Mouse (Mus musculus): Measurements from ENCODE around the gene Wrap53. TPM values are rescaled to one million over a fixed set of nuclear protein-coding genes. Genes with fewer than 3 reads are reported as not detected.

Gene Wrap53
- total RNA-seq, 2 experiments from 2014 or later = 3.2 to 3.4 TPM

DNA sequence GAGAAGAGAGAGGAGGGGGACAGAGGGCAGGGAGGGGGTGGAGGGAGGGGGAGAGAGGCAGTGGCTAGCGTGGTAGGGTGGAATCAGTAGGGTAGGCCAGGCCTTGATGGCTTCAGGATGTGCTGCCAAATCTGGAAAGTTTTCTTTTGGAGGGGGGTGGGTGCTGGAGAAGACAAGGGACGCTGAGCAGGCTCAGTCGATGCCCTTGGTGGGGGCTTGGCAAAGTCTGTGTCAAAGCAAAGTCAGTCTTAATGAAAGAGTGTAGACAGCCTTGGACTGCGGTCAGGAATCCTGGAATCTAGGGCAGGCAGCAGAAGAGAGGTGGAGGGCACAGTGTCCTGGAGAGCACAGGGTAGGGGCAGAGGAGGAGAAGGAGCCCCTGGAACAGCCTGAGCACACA, 30.8 kb upstream of the Wrap53 start:
- Histone ChIP-seq H3K4me3 (no peak overlapping the region), H3K27ac (no peak overlapping the region)
- intact Hi-C loops (cut with DNase I) = no loop called here
- no peak for TF ChIP-seq CTCF (IDR thresholded peaks at IDR 0.05)
- DNase-seq = no peak

DNA sequence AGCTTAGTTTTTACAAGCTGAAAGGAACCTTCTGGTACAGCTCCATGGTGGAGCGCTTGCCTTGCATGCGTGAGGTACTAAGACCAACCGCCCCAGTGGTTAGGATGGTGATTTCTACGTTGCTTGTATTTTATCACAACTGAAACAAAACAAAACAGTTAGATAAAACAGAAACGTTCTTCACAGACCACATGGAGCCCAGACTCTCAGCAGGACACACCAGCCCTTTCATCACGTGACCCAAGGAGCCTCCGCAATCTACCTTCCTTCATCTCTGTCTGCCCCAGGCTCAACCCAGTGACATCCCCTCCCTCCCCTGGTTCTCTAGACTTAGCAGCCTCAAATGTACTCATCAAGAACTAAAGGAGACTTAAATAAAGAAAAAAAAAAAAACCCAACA, 29.4 kb upstream of the Wrap53 start:
- no peak for DNase-seq
- no peak for TF ChIP-seq CTCF (IDR thresholded peaks at IDR 0.05)
- no peak overlapping the region for H3K4me3 ChIP-seq
- intact Hi-C loops (cut with DNase I) = no loop called here
- H3K27ac ChIP-seq = no peak overlapping the region

DNA sequence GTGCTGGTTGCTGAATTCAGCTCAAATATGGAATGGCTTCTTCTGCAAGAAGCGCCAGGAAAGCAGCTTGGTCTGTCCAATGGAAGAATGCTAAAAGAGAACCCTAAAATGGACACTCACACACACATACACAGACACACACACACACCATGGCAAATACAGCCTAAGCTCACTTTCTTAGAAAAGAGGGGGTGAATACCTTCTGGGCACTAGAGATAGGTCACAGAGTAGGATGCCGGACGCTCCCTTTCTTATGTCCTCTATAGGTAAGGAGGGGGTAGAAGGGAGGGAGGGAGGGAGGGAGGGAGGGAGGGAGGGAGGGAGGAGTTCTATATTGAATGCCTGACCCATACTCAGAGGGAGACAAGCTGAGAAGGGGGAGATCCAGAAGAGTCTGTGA, 28.5 kb upstream of the Wrap53 start:
- DNase-seq = no peak
- intact Hi-C loops (cut with DNase I) = no loop called here
- Histone ChIP-seq H3K4me3 (no peak overlapping the region), H3K27ac (no peak overlapping the region)
- no peak for TF ChIP-seq CTCF (IDR thresholded peaks at IDR 0.05)

DNA sequence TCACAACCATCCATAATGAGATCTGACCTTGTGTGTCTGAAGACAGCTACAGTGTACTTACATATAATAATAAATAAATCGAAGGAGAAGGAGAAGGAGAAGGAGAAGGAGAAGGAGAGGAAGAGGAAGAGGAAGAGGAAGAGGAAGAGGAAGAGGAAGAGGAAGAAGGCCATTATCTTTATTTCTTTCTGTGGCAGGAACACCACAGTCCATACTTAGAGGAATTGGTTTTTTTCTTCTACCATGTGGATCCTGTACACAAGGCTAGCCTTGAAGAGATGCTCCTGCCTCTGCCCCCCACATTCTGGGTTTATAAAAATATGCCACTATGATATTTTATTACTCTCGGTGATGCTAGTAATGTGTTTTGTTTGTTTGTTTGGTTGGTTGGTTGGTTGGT, 26.8 kb upstream of the Wrap53 start:
- DNase-seq = no peak
- intact Hi-C loops (cut with DNase I) = no loop called here
- no peak overlapping the region for H3K4me3 ChIP-seq
- TF ChIP-seq CTCF (IDR thresholded peaks at IDR 0.05) = no peak
- H3K27ac ChIP-seq = no peak overlapping the region

DNA sequence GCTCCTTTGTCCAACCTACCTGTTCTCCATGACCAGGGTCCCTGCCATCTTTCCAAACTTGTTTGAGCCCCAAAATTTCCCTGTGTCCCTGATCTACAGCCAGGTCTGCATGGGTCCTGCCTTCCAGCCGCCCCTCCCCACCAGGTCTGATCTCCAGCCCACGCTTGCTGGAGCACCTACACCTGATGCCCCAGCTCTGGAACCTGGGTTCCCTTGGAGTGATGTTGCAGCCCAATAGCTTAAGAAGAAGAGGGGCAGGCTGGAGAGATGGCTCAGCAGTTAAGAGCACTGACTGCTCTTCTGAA, 26.4 kb upstream of the Wrap53 start:
- intact Hi-C loops (cut with DNase I) = no loop called here
- peak overlapping the region; percentile 87 for H3K4me3 ChIP-seq
- DNase-seq = no peak
- H3K27ac ChIP-seq = peak overlapping the region; percentile 93
- no peak for TF ChIP-seq CTCF (IDR thresholded peaks at IDR 0.05)

DNA sequence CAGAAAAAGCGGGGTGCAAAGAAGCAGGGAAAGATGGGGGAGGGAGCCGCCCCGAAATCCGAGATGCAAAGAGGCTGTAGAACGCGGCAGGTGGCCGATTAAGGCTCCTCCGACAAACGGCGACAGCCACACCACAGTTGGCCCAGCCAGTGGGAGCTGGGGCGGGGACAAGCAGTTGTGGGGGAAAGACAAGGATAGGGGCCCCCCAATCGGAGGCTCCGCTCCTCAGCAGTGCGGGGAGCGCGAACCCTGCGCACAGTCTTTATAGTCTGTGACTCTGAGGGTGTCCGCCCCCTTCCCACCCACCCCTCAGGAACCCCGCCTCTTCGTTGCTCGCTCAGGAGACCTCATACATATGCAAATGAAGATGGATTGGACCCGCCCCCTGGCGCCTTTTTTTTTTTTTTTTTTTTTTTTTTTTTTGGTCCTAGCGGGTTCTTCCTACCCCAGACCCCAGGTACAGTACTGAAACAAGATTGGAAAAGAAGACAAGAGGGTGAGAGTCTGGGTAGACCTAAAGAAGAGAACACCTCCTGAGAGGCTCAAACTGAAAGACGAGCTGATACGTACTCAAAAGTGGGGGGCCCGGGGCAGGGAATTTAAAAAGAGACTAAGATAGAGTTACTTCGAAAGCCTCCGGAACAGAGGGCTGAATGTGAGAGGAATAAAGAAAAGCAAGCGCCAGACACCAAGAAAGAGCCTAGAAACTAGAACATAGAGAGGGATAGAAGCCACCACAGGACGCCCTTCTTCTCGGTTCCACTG, 25.9 kb upstream of the Wrap53 start, which contains the start of gene Atp1b2:
Atp1b2 (minus strand) TSS at position 217 of the 765 bp plus-strand sequence.
- Histone ChIP-seq H3K27ac (peak within 1 kb of the TSS; percentile 93), H3K4me3 (peak within 1 kb of the TSS; percentile 87)
- no peak for TF ChIP-seq CTCF (IDR thresholded peaks at IDR 0.05)
- peak; percentile 89 for DNase-seq
- intact Hi-C loops (cut with DNase I) = no loop called here

DNA sequence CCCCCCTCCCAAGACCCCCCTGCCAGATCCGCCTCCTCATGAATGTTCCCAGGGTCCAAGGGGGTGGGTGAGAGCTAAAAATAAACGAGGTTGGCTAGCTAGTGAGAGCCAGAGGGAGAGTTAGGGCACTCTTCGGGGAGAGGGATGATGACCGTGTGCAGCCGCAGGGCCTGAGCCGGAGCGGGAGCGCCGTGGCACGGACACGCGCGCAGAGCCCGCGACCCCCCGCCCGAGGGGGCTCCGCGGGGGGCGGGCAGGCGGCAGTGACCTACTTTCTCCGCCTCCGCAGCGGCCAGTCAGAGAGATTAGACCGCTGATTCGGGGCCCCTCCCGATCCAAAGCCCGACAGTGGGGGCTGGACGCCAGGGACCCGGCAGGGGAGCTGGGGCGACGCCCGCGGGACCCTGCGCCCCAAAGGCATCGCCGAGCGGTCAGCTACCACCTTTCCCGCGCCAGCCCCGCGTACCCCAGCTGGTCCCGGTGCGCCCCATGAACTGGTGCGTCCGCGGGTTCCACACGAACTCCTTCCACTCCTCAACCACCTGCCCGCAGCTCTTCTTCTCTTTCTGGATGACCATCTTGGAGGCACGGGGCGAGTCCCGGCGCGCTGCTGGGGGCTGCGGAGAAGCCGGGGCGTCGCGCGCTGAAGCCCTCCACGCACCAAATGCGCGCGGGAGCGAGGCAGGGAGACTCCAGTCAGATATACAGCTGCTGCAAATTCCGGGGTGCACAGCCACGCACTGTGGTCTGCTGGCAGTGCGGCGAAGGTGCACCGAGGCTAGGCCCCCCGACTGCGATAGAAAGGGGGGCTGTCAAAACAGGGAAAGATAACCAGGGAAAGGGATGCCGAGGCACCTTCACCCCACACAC, 25.0 kb upstream of the Wrap53 start:
- no peak for TF ChIP-seq CTCF (IDR thresholded peaks at IDR 0.05)
- H3K27ac ChIP-seq = peak overlapping the region; percentile 93
- peak overlapping the region; percentile 87 for H3K4me3 ChIP-seq
- intact Hi-C loops (cut with DNase I) = no loop called here
- DNase-seq = peak; percentile 61

DNA sequence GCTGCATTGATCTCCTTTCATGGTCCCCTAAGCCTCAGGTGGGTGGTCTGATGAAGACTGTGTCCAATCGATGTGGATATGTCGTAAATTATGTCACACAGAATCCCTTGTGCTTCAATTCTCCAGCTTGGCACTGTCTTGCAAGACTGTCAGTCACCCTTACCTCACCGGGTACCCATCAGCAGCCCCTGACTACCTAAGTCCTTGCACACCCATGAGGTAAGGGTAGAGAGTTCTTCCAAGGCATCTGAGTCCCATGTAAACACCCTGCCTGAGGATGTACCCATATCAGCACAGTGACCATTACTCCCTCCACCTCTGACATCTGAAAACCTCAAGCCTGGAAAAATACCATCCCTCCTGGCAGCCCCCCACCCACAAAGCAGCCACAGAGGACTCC, 24.3 kb upstream of the Wrap53 start:
- intact Hi-C loops (cut with DNase I) = no loop called here
- Histone ChIP-seq H3K4me3 (peak overlapping the region; percentile 87), H3K27ac (peak overlapping the region; percentile 93)
- no peak for TF ChIP-seq CTCF (IDR thresholded peaks at IDR 0.05)
- DNase-seq = no peak

DNA sequence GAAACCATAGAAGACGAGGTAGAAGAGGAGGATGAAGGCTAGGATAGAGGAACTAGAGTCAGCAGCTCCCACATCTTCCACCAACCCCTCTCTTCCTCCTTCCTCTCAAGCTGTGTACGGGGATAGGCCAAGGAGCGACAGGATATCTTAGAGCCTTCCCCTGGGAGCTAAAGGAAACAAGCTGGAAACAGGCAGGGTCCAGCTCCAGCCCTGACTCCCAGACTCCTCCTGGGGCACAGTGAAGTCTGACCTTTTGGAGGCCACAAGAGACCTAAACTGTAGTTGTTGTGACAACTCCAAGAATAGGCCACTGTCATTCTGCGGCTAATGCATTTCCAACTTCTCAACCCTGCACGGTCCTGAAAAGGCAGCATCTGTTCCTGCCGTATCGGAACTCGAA, 23.5 kb upstream of the Wrap53 start:
- TF ChIP-seq CTCF (IDR thresholded peaks at IDR 0.05) = no peak
- peak overlapping the region; percentile 93 for H3K27ac ChIP-seq
- intact Hi-C loops (cut with DNase I) = no loop called here
- peak; percentile 43 for DNase-seq
- H3K4me3 ChIP-seq = peak overlapping the region; percentile 87

DNA sequence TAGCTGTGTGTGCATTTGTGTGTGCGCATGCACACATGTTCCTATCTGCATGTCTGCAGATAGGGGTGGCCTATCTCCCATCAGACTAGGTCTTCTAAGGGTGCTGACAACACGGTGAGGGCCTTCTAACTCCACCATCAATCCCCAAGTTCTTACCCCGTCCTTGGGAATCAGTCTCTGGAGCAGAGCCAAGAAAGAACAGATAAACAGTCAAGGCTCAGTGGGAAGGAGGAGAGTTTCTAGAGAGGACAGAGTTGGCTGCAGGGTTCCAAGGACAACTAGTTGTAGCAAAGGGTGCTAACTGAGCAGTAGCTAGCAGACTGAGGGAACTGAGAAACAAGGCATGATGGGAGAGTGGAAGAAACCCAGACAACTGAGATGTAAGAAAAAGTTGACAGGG, 21.7 kb upstream of the Wrap53 start:
- DNase-seq = no peak
- intact Hi-C loops (cut with DNase I) = no loop called here
- no peak for TF ChIP-seq CTCF (IDR thresholded peaks at IDR 0.05)
- Histone ChIP-seq H3K4me3 (peak overlapping the region; percentile 87), H3K27ac (peak overlapping the region; percentile 93)

DNA sequence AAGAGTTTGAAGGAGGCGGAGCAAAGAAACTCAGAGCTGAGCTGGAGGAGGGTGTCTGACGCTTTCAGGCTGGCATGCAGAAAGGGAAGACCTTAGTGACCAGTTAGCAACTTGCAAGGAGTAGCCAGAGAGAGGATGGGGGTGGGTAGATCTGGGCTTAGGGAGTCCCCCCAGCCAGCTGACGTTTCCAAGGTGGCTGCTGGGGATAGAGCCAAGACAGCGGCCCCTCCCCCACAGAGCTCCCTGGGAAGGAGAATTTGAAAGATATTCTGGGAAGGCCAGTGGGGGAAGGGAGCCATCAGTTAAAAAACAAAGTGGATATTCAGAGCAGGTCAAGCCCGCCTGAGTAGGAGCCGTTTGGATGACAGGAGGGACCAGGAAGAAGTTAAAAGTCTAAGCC, 20.0 kb upstream of the Wrap53 start:
- Histone ChIP-seq H3K27ac (peak overlapping the region; percentile 93), H3K4me3 (peak overlapping the region; percentile 87)
- peak; percentile 88 for DNase-seq
- intact Hi-C loops (cut with DNase I) = no loop called here
- TF ChIP-seq CTCF (IDR thresholded peaks at IDR 0.05) = no peak

DNA sequence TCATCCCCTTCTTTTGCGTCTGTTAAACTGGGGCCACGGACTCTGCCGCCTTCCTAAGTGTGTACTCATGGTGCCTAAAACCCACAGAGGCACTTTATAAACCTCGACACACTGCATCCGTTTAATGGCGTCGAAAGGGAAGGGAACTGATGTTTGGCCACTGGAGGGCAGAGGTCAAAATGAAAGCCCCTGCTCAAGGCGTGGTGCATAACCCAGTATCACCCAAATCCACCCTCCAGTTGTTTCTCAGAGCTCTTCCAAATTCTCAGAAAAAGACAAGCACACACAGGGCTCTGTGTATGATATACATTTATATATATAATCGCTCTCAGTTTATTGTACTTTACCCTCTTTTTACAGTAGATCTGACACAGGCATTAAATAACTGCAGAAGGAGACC, 19.4 kb upstream of the Wrap53 start:
- H3K4me3 ChIP-seq = peak overlapping the region; percentile 87
- no peak for TF ChIP-seq CTCF (IDR thresholded peaks at IDR 0.05)
- peak overlapping the region; percentile 93 for H3K27ac ChIP-seq
- intact Hi-C loops (cut with DNase I) = no loop called here
- DNase-seq = no peak

DNA sequence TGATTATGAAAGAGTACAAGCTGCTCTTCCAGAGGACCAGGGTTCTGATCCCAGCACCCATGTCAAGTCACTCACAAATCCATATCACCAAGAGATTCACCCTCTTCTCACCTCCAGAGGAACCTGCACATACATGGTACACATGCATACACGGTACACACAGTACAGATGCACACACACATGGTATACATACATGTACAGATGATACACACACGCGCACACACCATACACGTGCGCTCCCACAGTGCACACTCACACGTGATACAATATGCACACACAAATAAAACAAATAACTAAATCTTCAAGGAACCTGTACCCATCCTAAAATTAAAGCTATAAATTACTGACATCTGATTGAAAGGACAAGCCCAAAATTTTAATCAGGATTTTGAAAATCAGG, 14.8 kb upstream of the Wrap53 start:
- Histone ChIP-seq H3K27ac (no peak overlapping the region), H3K4me3 (no peak overlapping the region)
- intact Hi-C loops (cut with DNase I) = no loop called here
- TF ChIP-seq CTCF (IDR thresholded peaks at IDR 0.05) = no peak
- no peak for DNase-seq
